Mouse (Mus musculus) frontal cortex, postnatal 25 days (tissue): ENCODE measurements around the gene Fam166b.

Source experiments
- DNase-seq, 2 experiments: peaks; one replicate each; pipeline ENCODE4 v3.0.0; 2022; ENCODE audit warnings: low spot score in 2 of 2

The Fam166b gene

DNA sequence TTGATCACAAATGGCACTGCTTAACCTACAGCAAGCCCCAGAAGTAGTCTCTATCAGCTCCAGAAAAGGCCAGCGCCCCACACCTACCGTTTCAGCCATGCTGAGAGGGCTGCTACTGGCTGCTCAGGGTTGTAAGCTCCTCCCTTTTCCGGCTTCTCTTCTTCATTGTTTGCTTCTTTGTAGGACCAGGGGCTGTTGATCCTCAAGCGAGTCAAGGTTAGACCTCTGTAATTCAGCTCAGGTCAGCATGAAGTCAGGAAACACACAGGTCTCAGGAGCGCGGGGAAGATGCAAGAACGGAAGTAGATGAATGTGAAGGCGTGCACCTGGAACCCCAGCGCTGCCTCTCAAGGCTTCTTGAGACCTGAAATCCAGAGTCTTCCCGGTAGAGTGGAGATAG is 24.2 kb downstream of the Fam166b start:
- DNase-seq, result no peak

DNA sequence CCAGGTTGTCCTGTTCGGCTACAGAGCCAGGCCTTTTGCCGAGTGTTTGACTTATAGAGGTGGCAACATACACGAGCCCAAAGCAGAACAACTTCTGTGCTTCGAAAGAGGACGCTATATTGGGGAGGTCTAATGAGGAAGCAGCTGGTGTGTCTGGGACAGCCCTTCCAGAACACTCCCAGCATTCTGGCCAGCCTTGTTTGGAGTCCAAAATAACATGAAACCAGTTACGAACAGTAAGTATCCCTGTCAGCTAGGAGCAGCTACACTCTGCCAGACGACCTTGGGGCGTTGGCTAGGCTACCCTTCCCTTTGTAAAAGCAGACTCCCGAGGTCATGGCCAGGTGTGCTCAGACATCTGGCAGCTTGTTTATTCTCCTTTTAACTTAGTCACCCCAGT is 26.7 kb downstream of the Fam166b start:
- DNase-seq, result no peak

DNA sequence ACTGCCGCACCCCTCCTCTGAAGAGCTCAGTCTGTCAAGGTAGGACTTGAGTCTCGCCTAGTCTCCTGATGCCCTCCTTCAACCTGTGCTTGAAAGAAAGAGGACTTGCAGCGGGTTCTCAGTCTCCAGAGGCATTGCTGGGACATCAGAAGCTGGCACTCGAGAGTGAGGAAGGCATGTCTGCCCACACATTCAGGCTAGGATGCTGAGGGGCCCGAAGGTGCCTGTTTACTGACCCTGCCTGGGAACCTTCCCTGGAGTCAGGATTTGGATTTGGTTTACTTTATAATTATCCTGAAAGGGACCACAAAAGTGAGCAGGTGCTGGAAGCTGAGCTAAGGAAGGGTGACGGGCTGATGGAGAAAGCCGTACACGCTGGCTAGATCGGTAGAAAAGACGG is 27.4 kb downstream of the Fam166b start:
- no peak for DNase-seq

DNA sequence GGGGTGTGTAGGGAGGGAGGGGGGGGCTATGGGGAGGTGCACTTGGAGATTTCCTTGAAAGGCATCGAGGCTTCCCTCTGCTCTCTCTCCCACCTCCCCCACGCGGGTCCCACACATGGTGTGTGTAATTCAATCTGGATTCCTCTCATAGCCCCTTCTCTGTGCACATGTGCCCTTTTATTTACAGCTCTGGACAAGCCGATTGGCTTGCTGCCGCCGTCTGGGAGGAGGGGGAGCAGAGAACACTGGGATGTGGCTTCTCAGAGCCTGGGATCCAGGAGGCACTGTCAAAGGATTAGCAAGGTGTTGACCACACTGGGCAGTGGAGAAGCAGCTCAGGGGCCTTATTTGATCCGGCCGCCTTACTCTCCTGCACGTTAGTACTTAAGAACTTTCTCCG is 28.0 kb downstream of the Fam166b start:
- DNase-seq, result no peak

DNA sequence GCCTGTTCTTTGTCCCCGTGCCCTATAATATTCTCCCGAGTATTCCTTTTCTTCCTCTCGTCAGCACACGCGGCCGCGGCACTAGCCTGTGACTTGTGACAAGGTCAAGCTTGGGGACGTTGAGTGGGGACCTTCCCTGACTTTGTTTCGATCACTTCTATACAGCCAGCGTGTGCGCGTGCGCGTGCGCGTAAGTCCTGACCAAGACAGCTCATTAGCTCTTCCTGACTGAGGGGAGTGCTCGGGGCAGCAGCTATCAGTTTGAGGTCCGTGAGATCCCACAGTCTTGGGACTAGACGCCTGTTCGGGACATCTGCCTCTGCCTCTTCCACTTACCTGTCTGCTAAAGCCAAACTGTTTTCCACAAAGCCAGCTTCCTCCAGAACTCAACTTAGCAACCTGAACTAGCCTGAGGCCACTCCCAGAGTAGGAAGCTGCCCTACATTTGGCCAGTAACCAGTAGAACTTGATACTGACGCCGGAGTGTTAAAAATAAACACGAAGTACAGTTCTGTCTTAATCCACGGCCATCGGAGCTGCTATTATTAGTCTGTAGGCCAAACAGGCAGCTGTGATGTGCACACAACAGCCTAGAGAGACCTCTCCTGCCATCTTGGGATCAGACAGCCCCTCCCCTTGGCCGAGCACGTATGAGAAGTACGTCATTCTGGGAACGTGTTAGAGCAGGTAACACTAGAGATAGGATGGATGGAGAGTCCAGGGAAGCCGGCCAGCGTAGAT is 29.4 kb downstream of the Fam166b start:
- no peak for DNase-seq

DNA sequence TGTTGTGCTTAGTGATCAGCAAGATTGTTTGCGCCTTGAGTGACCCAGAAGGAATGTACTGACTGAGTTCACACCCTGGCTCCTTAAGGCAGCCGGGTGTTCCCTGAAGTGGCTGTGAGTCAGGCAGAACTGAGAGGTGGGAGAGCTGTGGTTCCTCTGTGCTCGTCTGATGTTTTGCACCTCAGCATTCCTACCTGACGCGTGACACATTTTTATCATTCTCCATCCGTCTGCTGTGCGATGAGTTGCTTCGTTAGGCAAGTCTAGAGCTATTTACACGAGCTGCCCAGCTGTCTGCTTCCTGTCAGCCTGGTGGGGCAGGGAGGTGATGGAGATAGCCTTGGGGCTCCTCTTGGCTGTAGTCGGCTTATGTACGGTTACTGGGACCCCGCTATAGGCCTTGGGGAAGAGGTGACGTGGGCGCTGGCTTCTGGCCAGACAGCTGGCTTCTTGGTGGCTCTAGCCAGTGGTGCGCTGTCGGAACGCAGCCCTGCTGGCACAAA is 30.1 kb downstream of the Fam166b start:
- no peak for DNase-seq

DNA sequence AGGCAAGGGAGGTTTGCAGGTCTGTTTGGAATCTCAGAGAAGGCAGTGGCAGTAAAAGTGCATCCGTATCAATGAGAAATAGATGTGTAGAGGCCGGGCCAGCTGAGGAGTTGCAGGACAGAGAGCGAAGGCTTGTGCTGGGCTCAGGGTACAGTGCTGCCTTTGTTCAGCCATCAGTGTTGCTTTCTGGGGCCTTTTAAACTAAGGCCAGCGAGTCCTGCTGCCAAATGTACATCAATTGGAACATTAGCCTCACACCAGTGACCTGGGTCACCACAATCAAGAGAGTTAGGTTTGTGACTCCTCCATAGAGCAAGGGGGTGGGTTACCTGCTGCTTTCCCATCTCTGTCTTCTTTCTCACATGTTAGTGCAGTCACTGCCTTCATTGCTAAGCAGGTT is 30.9 kb downstream of the Fam166b start:
- DNase-seq, result no peak

DNA sequence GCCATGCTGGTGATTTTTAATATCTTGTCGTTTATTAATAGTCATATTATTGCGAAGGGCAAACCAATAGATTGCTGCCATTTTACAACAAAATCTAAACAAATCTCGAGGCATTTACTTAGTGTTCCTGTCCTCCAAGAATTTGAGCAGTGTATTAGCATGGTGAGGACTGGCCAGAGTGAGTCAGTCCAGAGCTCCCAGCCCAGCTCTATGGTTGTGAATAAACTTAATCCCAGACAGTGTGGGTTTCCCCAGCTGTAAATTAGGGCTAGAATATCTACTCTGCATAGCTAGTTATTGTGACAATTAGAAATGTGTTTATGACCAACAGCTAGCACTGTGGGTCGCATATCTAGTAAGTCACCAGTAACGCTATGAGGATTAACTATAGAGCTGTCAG is 32.6 kb downstream of the Fam166b start:
- DNase-seq, result no peak

DNA sequence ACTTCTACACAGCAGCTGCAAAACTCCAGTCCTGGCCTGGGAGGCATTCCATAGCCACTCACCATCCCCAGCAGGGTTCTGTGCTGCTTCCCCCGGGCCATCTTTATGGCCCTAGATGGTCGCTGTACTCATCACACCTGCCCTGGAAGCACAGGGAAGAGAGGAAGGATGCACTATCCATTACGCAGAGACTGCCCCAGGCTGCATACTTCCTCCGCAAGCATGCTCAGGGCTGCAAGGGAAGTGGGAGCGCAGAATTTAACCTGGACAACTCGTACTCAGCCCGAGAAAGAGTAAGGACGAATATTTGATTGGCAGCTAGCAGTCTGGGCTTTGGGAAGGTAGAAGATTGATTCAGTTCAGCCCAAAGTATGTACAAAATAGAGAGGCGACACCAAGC is 33.1 kb downstream of the Fam166b start:
- DNase-seq, result no peak

DNA sequence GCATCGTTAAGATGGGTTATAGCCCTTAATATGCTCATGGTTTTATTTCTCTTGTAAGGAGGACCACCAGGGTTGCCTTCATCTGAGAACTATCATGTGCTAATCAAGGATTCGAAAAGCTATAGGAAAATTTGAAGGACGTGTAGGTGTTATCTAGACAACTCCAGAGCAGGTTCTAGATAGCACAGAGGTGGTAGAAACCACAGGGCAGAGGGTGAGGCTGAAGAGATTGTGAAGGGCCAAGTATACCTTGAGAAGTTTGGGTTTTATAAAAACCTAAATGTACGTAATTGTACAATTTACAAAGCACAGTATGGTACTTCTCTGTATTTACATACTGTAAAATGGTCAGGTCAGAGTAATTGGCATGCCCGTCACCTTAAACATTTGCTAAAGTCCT is 33.8 kb downstream of the Fam166b start:
- no peak for DNase-seq

DNA sequence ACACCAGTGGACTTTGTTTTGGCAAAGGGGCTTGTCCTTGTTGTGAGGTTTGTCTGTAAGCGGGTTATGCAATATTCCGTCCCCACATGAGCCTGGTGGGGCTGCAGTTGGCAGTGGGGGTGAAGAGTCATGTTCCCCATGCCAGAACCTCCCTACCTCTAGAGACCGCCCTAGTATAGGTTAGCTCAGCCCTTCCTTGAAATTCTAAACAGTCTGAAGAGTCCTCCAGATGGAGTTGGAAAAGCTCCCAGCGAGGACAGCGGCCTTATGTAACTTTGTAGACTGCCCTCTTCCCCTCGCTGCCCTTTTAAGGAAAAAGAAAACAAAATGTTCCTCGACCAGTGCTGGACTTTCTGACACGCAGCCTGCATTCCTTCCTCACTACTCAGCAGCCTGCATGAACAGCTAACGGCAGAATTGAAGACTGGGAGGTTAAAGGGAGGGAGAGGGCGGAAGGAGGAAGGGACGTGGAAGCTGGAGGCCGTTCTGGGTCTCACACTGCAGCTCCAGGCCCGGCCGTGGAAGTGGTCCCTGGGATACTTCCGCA is 34.5 kb downstream of the Fam166b start:
- no peak for DNase-seq

DNA sequence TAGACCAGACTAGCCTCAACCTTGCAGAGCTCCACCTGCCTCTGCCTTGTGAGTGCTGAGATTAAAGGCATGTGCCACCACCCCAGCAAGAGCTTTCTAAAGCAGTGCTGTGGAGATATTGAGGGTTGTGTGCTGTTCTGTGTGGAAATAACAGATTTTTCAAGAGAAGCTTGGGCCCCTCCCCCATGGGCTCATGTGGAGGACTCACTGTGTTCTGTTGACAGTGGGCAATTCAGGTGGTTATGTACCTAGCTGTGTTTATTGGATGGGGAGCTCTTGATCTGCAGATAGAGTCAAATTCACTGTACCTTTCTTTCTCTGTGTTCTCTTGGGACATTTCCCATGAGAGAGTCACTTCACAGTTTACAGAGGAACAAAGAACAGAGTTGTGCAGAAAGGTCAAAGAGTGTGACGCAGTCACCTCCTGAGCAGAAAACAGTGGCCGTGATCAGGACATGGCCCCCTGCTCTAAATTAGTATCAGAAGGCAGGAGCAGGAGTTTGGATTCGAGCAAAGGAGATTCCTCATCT is 37.3 kb downstream of the Fam166b start:
- DNase-seq, result no peak

DNA sequence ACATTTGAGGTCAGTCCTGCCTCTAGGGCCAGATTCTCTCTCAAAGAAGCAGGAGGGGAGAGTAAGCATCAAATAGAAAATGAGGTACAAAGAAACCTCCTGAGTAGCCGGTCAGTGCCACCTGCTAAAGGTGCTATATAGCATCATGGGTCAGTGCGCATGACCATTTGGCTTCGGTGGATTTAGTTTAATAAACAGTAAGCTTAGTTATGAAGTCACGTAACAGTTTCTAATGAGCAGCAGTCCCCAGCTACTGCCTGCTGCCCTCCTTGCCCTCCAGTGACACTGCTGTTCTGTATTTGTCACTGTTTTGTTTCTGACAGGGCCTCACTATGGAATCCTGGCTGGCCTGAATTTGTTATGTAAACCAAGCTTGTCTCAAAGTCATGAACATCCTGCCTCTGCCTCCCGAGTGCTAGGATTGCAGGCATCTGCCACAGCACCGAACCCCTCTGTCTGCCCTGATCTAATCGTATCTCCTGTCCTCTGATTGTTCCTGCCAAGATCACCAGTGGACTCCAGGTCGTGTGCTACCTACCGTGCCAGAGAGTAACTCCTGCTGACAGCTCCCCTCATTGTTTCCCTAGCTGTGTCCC is 39.0 kb downstream of the Fam166b start:
- no peak for DNase-seq

DNA sequence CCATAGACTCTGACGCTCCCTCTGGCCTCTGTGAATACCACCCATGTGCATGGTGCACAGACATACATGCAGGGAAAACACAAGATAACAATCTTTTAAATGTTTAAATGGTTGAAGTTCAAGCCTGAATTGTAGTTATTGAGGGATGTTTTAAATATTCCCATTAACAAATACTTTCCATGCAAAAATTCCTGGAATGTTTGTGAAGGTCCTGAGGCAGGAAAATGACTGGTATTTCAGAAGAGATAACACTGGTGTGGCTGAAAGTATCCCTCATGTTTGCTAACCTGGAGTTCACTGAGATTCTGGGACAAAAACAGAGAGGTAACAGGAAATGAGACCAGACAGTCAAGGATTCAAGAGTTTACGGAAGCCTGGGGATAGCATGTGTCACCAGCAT is 39.5 kb downstream of the Fam166b start:
- no peak for DNase-seq

DNA sequence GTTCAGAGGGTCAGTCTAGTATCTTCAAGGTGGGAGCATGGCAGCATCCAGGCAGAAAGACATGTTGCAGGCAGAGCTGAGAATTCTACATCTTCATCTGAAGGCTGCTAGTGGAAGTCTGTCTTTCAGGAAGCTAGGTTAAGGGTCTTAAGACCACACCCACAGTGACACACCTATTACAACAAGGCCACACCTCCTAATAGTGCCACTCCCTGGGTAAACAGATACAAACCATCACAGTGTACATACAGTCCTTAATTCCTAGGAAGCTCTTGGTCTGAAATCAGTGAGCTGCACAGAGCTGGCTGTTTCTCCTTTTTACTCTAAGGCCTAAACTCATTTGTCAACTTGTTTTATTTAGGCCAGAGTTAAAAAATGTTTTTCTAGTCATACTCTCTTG is 42.0 kb downstream of the Fam166b start:
- DNase-seq, result no peak

DNA sequence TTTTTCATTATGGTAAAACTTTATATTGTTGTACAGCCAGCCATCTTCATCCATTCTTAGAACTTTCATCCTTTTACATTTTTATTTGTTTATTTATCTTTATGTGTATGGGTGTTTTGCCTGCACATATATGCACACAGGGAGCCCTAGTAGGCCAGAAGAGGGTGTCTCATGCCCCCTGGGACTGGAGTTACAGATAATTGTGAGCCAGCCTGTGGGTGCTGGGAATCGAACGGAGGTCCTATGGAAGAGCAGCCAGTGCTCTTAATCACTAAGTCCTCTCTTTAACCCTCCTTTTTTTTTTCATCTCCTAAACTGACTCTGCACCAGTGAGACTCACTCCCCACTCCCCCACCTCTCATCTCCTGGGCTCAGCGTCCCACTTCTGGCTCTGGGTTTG is 44.4 kb downstream of the Fam166b start:
- DNase-seq, result no peak

DNA sequence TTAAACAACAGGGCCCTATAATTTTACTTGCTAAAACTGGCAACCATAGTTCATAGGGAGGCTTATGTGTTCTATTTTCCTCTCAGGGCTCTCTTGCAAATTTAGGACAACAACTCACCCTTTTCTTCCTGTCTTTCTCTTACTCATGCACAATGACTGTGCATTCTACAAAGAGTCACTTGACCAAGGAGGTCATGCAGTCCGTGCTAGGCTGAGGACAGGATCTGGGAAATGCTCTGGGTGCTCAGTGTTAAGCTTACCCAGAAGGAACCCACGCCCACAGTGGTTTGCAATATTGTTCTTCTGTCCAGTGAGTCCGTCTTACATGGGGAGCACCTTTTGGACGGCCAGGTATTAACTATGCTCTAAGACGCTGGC is 44.9 kb downstream of the Fam166b start:
- no peak for DNase-seq

DNA sequence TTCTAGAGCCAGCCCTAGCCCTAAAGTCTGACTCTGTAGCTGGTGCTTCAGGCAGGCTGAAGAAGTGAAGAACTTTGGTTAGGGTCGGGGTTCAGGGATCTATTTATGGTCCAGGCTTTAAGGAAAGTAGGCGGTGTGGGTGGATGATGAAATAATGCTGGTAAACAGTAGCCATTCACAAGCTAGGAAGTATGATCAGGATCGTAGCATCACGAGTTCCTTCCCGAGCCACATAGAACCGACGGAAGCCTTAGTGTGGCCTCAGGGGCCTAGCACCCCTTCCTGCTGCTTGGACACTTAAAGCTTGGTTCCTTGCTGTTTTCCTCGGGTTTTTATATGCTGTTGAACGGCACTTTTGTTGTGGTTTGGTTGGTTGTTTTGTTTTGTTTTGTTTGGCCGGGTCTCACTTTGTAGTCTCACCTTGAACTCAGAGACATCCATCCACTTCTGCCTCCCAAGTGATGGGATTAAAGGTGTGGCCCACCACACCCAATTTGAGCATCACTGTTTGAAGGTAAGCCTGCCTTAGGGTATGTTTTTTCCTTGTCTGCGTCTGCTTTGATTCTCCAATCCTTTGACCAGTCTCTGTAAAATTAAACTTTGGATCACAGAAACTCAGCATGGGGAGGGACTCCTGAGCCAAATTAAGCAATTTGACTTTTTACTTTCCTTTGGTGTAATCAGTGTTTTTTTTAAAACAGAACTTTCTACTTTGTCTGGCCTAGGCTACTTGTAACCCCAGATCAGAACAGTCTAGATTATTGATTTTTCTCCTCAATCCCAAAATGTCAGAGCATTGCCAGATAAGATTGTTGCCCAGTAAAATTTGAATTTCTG is 45.5 kb downstream of the Fam166b start:
- no peak for DNase-seq

DNA sequence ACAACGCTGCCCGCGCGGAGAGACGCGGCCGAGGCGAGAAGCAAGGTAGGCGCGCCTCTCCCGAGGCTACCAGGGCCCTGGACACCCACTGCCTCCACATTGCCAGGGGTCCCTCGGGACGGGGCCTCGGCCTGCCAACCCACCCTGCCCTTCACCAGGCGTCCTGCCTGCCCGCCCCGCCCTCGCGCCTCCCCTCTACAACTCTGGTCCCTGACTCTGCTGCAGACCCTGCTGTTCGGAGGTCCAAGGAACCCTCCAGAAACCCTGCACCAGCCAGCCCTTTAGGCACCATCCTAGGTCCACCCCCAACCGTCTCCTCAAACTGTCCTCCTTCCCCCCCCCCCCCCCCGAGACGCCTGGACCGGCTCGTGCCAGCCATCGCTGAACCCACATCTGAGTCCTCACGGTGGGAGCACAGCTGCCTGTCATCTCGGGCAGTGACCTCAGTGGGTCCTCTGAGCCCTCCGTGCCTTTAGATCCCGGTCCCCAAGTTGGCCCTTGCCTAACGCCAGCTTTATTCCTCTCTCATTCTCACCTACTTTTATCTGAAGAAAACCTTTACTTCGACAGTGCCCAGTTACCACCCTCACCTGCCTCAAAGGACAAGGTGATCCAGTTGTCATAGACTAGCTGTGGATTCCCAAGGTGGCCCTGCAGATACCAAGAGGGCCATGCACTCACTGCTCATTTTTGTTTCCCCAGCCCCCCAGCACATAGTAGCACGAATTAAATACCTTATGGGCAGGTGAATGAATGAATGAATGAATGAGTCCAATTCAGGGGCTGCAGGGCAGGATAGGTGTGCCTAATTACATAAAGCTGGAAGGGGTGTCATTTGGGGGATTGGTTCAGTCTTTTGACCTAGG is 46.5 kb downstream of the Fam166b start:
- no peak for DNase-seq

DNA sequence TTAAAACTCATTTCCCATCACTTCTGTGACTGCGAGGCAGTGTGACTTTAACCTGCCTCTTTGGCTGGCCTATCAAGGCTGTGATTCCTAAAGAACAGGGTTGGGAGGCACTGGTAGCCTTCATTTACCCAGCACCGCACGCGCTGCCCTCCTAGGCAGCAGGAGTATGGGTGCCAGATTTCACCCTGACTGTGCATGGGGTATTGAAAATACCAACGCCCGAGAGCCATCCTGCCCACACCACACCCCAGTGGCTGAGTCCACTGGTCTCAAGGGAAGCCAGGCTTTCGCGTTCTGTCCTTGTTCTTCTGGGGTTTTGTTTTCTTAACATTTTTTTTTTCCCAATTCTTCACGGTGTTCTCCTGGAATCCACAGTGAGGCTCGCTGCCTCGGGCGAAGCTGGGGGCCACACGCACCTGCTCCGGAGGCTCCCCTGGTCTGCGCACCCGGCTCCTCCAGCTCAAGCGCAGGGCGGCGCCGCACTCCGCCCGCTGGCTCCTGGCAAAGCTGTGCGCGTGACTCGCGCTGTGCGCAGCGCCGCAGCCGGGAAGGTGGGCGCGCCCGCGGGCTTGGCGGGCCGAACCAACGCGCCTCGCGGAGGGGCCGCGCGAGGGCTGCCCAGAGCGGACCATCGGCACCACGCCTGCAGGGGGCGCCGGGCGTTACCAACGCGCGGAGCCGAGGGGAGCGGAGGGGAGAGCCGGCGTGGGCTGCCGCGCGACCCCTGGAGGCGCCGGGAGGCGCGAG is 47.4 kb downstream of the Fam166b start, which contains the start of gene Rusc2:
Rusc2 (plus strand) TSS at position 572 of the 747 bp plus-strand sequence.
- DNase-seq, result peak; percentile 87 to 90
